In genomic region chr2:129380211-129380610, GRCm38 (mm10) we compare ENCODE assay signal across 22 mouse cellular contexts. TPM values are rescaled to one million over a fixed set of nuclear protein-coding genes. Genes with fewer than 3 reads are reported as not detected.
A peak's percentile ranks its signal among the peaks of the same experiment; 100 is the strongest.
DNase-seq lines count a peak whose midpoint lies in the region; ATAC-seq and TF ChIP-seq lines count a peak whose summit lies in the region.
"Had no signal": no experiment of that assay in that cellular context is flagged by ENCODE, and none has a peak within 500 bp of the region (broad histone marks: within the 10 kb centered on the region; RNA-seq: fewer than 3 reads in every experiment).

No protein-coding gene starts in this region.

- no peaks in the 10 kb centered on the region for H3K27me3 ChIP-seq in spleen, adult 2 months (ENCODE audit: control insufficient read depth, insufficient read depth, low read length)
- no peaks in the 10 kb centered on the region for H3K27me3 ChIP-seq in small intestine, adult 2 months (ENCODE audit: control insufficient read depth, insufficient read depth, low read length)
- no peaks in the 10 kb centered on the region for H3K27me3 ChIP-seq in forebrain, embryonic 11.5 days (ENCODE audit: control insufficient read depth, insufficient read depth, low read length)
- H3K27me3 ChIP-seq: embryonic facial prominence, embryonic 13.5 days; hindbrain, embryonic 15.5 days; liver, embryonic 13.5 days; midbrain, embryonic 13.5 days had no signal

- 58% methylated on average over 5 of the region's 5 CpGs for WGBS in spleen, adult 2 months
- WGBS in small intestine, adult 2 months, result 53% methylated on average over 5 of the region's 5 CpGs
- 80% methylated on average over 5 of the region's 5 CpGs for WGBS in forebrain, embryonic 11.5 days

- DNase-seq in kidney, adult 9 months, result peak; percentile 10
- DNase-seq in kidney, postnatal 10 days, result no peak
- peak in 1 of 2 experiments; percentile 23 for DNase-seq in spleen, adult 2 months (ENCODE audit: low read depth in 1 of 2, low spot score in 2 of 2)
- no peak for DNase-seq in spleen, adult 12 weeks (ENCODE audit: low spot score)
- DNase-seq in cerebellum, adult 8-10 months, result no peak
- no peak for DNase-seq in forebrain, embryonic 11.5 days (ENCODE audit: low spot score)
- DNase-seq: cerebellum, adult 11-12 months; cerebellum, postnatal 36 days; gastrocnemius, postnatal 14 days; kidney, postnatal 25 days; liver, embryonic 13.5 days; retina, postnatal 1 day; spleen, adult 18-20 months; thymus, postnatal 25 days had no signal

- peaks cover 5% of the 10 kb centered on the region for H3K4me1 ChIP-seq in spleen, adult 2 months (ENCODE audit: control insufficient read depth, insufficient read depth, insufficient read length)
- H3K4me1 ChIP-seq in cortical plate, adult 2 months (ENCODE audit: control insufficient read depth, insufficient read depth, low read length), result no peaks in the 10 kb centered on the region
- H3K4me1 ChIP-seq in small intestine, adult 2 months (ENCODE audit: control insufficient read depth, insufficient read depth, insufficient read length, low read length), result no peaks in the 10 kb centered on the region
- no peaks in the 10 kb centered on the region for H3K4me1 ChIP-seq in forebrain, embryonic 11.5 days (replicated peaks; ENCODE audit: control insufficient read depth, insufficient read depth, low read length)
- H3K4me1 ChIP-seq: embryonic facial prominence, embryonic 13.5 days; hindbrain, embryonic 15.5 days; limb, embryonic 10.5 days; liver, embryonic 13.5 days; midbrain, embryonic 13.5 days had no signal

- H3K9ac ChIP-seq in forebrain, embryonic 11.5 days (ENCODE audit: low read length), result no peak overlapping the region
- H3K9ac ChIP-seq: embryonic facial prominence, embryonic 13.5 days; hindbrain, embryonic 15.5 days; liver, embryonic 13.5 days; midbrain, embryonic 13.5 days had no signal

- TF ChIP-seq CTCF in spleen, adult 2 months (IDR thresholded peaks at IDR 0.05; ENCODE audit: extremely low read depth, insufficient read depth, insufficient read length, insufficient replicate concordance), result no peak
- no peak for TF ChIP-seq CTCF in cortical plate, adult 2 months (IDR thresholded peaks at IDR 0.05; ENCODE audit: extremely low read depth, insufficient read depth, low read length)
- TF ChIP-seq CTCF in small intestine, adult 2 months (IDR thresholded peaks at IDR 0.05; ENCODE audit: extremely low read depth, insufficient read length, insufficient replicate concordance, low read depth, low read length), result no peak

- no peaks in the 10 kb centered on the region for H3K36me3 ChIP-seq in spleen, adult 2 months (ENCODE audit: control insufficient read depth, insufficient read depth, low read length)
- no peaks in the 10 kb centered on the region for H3K36me3 ChIP-seq in small intestine, adult 2 months (ENCODE audit: control insufficient read depth, insufficient read depth, low read length)
- H3K36me3 ChIP-seq in forebrain, embryonic 11.5 days (ENCODE audit: control insufficient read depth, insufficient read depth, low read length), result no peaks in the 10 kb centered on the region
- H3K36me3 ChIP-seq: embryonic facial prominence, embryonic 13.5 days; hindbrain, embryonic 15.5 days; limb, embryonic 10.5 days; liver, embryonic 13.5 days; midbrain, embryonic 13.5 days had no signal

- H3K27ac ChIP-seq in spleen, adult 2 months (ENCODE audit: insufficient read depth, low read length), result peak overlapping the region; percentile 51; the same call in 1 of the 2 replicates
- peak overlapping the region; percentile 77 for H3K27ac ChIP-seq in cortical plate, adult 2 months (ENCODE audit: insufficient read depth, low read length)
- H3K27ac ChIP-seq in small intestine, adult 2 months (ENCODE audit: insufficient read depth, low read depth, low read length), result peak overlapping the region; percentile 46; the same call in 1 of the 2 replicates
- no peak overlapping the region for H3K27ac ChIP-seq in forebrain, embryonic 11.5 days (ENCODE audit: low read depth, low read length)
- H3K27ac ChIP-seq: embryonic facial prominence, embryonic 13.5 days; hindbrain, embryonic 15.5 days; limb, embryonic 10.5 days; liver, embryonic 13.5 days; midbrain, embryonic 13.5 days had no signal

- no peaks in the 10 kb centered on the region for H3K9me3 ChIP-seq in forebrain, embryonic 11.5 days (ENCODE audit: control insufficient read depth, low read length)
- H3K9me3 ChIP-seq: embryonic facial prominence, embryonic 13.5 days; hindbrain, embryonic 15.5 days; limb, embryonic 10.5 days; liver, embryonic 13.5 days; midbrain, embryonic 13.5 days had no signal

- no peak overlapping the region for H3K4me2 ChIP-seq in forebrain, embryonic 11.5 days (ENCODE audit: low read depth, low read length, severe bottlenecking)
- H3K4me2 ChIP-seq: embryonic facial prominence, embryonic 13.5 days; heart, embryonic 11.5 days; hindbrain, embryonic 15.5 days; liver, embryonic 13.5 days; midbrain, embryonic 13.5 days had no signal

- TF ChIP-seq POLR2A in spleen, adult 2 months (IDR thresholded peaks at IDR 0.05; ENCODE audit: low read depth, low read length), result no peak
- TF ChIP-seq POLR2A in cortical plate, adult 2 months (IDR thresholded peaks at IDR 0.05; ENCODE audit: extremely low read depth, insufficient read depth, low read length), result no peak
- no peak for TF ChIP-seq POLR2A in small intestine, adult 2 months (IDR thresholded peaks at IDR 0.05; ENCODE audit: low read depth, low read length)

- ATAC-seq in forebrain, embryonic 11.5 days (replicated peaks; ENCODE audit: low FRiP score), result no peak
- ATAC-seq: intestine, postnatal 0 days; midbrain, embryonic 13.5 days had no signal

- H3K4me3 ChIP-seq in spleen, adult 2 months (ENCODE audit: extremely low read depth, insufficient read depth, insufficient read length), result no peak overlapping the region
- H3K4me3 ChIP-seq in cortical plate, adult 2 months (ENCODE audit: insufficient read depth, low read length), result no peak overlapping the region
- H3K4me3 ChIP-seq in small intestine, adult 2 months (ENCODE audit: low read depth, low read length), result no peak overlapping the region
- no peak overlapping the region for H3K4me3 ChIP-seq in forebrain, embryonic 11.5 days (ENCODE audit: low read depth, low read length)
- H3K4me3 ChIP-seq: embryonic facial prominence, embryonic 13.5 days; hindbrain, embryonic 15.5 days; limb, embryonic 10.5 days; liver, embryonic 13.5 days; midbrain, embryonic 13.5 days had no signal

RNA-seq across cellular contexts. Expression of gene Il1b, which starts 9.3 kb away (rescaled TPM):
- polyA plus RNA-seq in spleen, adult 2 months (2012; rRNA removed), result 5.8 and 6.4 TPM in 2 replicates
- 0.46 and 0.91 TPM in 2 replicates for polyA plus RNA-seq in cortical plate, adult 2 months (2012; rRNA removed)
- polyA plus RNA-seq in small intestine, adult 2 months (2012; rRNA removed), result 0.74 and 0.89 TPM in 2 replicates
- not detected in 2 replicates for polyA plus RNA-seq in forebrain, embryonic 11.5 days (2014; fragmentation: Nextera tagmentation; extraction: Ambion mirVana)
- polyA plus RNA-seq: heart, embryonic 11.5 days; hindbrain, embryonic 15.5 days; limb, embryonic 10.5 days; midbrain, embryonic 13.5 days had no signal
